Mouse (Mus musculus) hindbrain, embryonic 14.5 days (tissue): Measurements from ENCODE around the gene Sipa1l2. TPM values are rescaled to one million over a fixed set of nuclear protein-coding genes. Genes with fewer than 3 reads are reported as not detected.

ENCODE experiments used
- ATAC-seq: fragments of 200-750 bp; cut with Nextera tagmentation; 2 replicates; pipeline ENCODE4 v1.8.0; 2017; ENCODE audit warnings: moderate number of reproducible peaks, mild to moderate bottlenecking, moderate TSS enrichment, moderate library complexity; ENCODE audit not compliant: low FRiP score
- DNase-seq: peaks from one replicate; pipeline ENCODE4 v3.0.0-alpha.2; 2015; ENCODE audit warnings: low spot score
- H3K27ac ChIP-seq: fragments of 300-500 bp; sonication (generic); 2 replicates; pipeline ENCODE4 v1.5.1; 2014; ENCODE audit warnings: mild to moderate bottlenecking, moderate library complexity
- H3K27me3 ChIP-seq: fragments of 300-500 bp; sonication (generic); 2 replicates; pipeline ENCODE4 v1.6.1; 2014; ENCODE audit warnings: mild to moderate bottlenecking, low read length, mixed read lengths; ENCODE audit not compliant: control insufficient read depth, insufficient read depth
- H3K36me3 ChIP-seq: fragments of 300-500 bp; sonication (generic); replicated peaks from 2 replicates; pipeline ENCODE4 v1.6.1; 2014; ENCODE audit not compliant: control insufficient read depth, insufficient read depth
- H3K4me1 ChIP-seq: fragments of 300-500 bp; sonication (generic); replicated peaks from 2 replicates; pipeline ENCODE4 v1.6.1; 2014; ENCODE audit warnings: antibody characterized with exemption, low read length, mixed read lengths; ENCODE audit not compliant: control insufficient read depth, insufficient read depth
- H3K4me2 ChIP-seq: fragments of 300-500 bp; sonication (generic); replicated peaks from 2 replicates; pipeline ENCODE4 v1.6.1; 2014; ENCODE audit warnings: mild to moderate bottlenecking, moderate library complexity
- H3K4me3 ChIP-seq: fragments of 300-500 bp; sonication (generic); replicated peaks from 2 replicates; pipeline ENCODE4 v1.5.1; 2014; ENCODE audit warnings: mild to moderate bottlenecking, low read length
- H3K9ac ChIP-seq: fragments of 300-500 bp; sonication (generic); 2 replicates; pipeline ENCODE4 v1.6.1; 2014
- H3K9me3 ChIP-seq: fragments of 300-500 bp; sonication (generic); 2 replicates; pipeline ENCODE4 v1.6.1; 2016; ENCODE audit warnings: low read length; ENCODE audit not compliant: control insufficient read depth
- WGBS: fragments of 180-500 bp; shearing (Covaris S2); extraction: QIAGEN DNeasy Blood & Tissue Kit; methylation state at CpG from one replicate; pipeline ENCODE4 v1.1.7; 2014; 5-methylcytosine and 5-hydroxymethylcytosine counted together
- polyA plus RNA-seq: library from polyadenylated mRNA; unstranded; fragments of >200 nt; fragmentation: Nextera tagmentation; extraction: Ambion mirVana; gene quantifications from 2 replicates; pipeline ENCODE4 v1.2.1, GENCODE M21; 2014

Gene Sipa1l2
- polyA plus RNA-seq, 1 experiment from 2014 or later: 22.1 TPM

GRCm38 (mm10) chr8:125368341-125369035 lies 201.1 kb downstream of the Sipa1l2 start:
- WGBS: 71% methylated on average over 4 of the region's 4 CpGs

More at GRCm38 (mm10) chr8:125368341-125369035, 201.1 kb downstream of the Sipa1l2 start:
- ATAC-seq (no peak), DNase-seq (no peak)
- no peak overlapping the region for H3K9ac ChIP-seq
- no peaks in the 10 kb centered on the region for H3K36me3 ChIP-seq
- no peak overlapping the region for H3K4me3 ChIP-seq
- peaks cover 8% of the 10 kb centered on the region; the same call in 1 of the 2 replicates for H3K4me1 ChIP-seq
- H3K4me2 ChIP-seq: no peak overlapping the region
- H3K27me3 ChIP-seq: no peaks in the 10 kb centered on the region
- H3K9me3 ChIP-seq: no peaks in the 10 kb centered on the region
- H3K27ac ChIP-seq: no peak overlapping the region

Other genes with a start within 250 kb of the Sipa1l2 start
- gene Map10, start 100.0 kb upstream of the Sipa1l2 start, polyA plus RNA-seq: 8.7 and 10.2 TPM in 2 replicates
- 35.0 and 38.6 TPM in 2 replicates for gene Ntpcr, start 160.2 kb upstream of the Sipa1l2 start, polyA plus RNA-seq